Mouse (Mus musculus) midbrain, embryonic 15.5 days (tissue): Measurements from ENCODE around the gene Mtrf1l. TPM values are rescaled to one million over a fixed set of nuclear protein-coding genes. Genes with fewer than 3 reads are reported as not detected.
A peak's percentile ranks its signal among the peaks of the same experiment; 100 is the strongest.

ENCODE experiments used
- ATAC-seq: fragments of 200-750 bp; cut with Nextera tagmentation; replicated peaks from 2 replicates; pipeline ENCODE4 v1.8.0; 2017; ENCODE audit warnings: moderate TSS enrichment
- H3K27ac ChIP-seq: fragments of 300-500 bp; sonication (generic); 2 replicates; pipeline ENCODE4 v1.5.1; 2015; ENCODE audit warnings: mild to moderate bottlenecking, inconsistent platforms
- H3K27me3 ChIP-seq: fragments of 300-500 bp; sonication (generic); replicated peaks from 2 replicates; pipeline ENCODE4 v1.6.1; 2015; ENCODE audit warnings: inconsistent platforms
- H3K36me3 ChIP-seq: fragments of 300-500 bp; sonication (generic); replicated peaks from 2 replicates; pipeline ENCODE4 v1.6.1; 2015; ENCODE audit warnings: inconsistent platforms
- H3K4me1 ChIP-seq: fragments of 300-500 bp; sonication (generic); 2 replicates; pipeline ENCODE4 v1.6.1; 2015; ENCODE audit warnings: inconsistent platforms
- H3K4me2 ChIP-seq: fragments of 300-500 bp; sonication (generic); 2 replicates; pipeline ENCODE4 v1.6.1; 2015; ENCODE audit warnings: inconsistent platforms, mild to moderate bottlenecking, moderate library complexity
- H3K4me3 ChIP-seq: fragments of 300-500 bp; sonication (generic); 2 replicates; pipeline ENCODE4 v1.5.1; 2015; ENCODE audit warnings: mild to moderate bottlenecking, inconsistent platforms
- H3K9ac ChIP-seq: fragments of 300-500 bp; sonication (generic); 2 replicates; pipeline ENCODE4 v1.6.1; 2015; ENCODE audit warnings: mild to moderate bottlenecking, inconsistent platforms
- H3K9me3 ChIP-seq: fragments of 300-500 bp; sonication (generic); 2 replicates; pipeline ENCODE4 v1.6.1; 2016; ENCODE audit warnings: inconsistent platforms
- WGBS: fragments of 180-500 bp; shearing (Covaris S2); methylation state at CpG from one replicate; pipeline ENCODE4 v1.1.7; 2015; ENCODE audit warnings: mixed read lengths; 5-methylcytosine and 5-hydroxymethylcytosine counted together
- polyA plus RNA-seq: library from polyadenylated mRNA; unstranded; fragments of >200 nt; fragmentation: Nextera tagmentation; extraction: Ambion mirVana; gene quantifications from 2 replicates; pipeline ENCODE4 v1.2.1, GENCODE M21; 2015

Gene Mtrf1l
- polyA plus RNA-seq: 10.6 and 12.7 TPM in 2 replicates

GRCm38 (mm10) chr10:5823740-5824491 lies at the start of gene Mtrf1l:
Gene Mtrf1l (minus strand): TSS chr10:5823910.
- no peaks in the 10 kb centered on the region for H3K27me3 ChIP-seq
- no peaks in the 10 kb centered on the region for H3K36me3 ChIP-seq
- peak within 1 kb of the TSS; percentile 99 for H3K4me3 ChIP-seq
- peak within 1 kb of the TSS; percentile 85 for H3K9ac ChIP-seq
- peak within 1 kb of the TSS; percentile 75 for H3K4me2 ChIP-seq
- H3K9me3 ChIP-seq: no peaks in the 10 kb centered on the region
- peaks cover 28% of the 10 kb centered on the region for H3K4me1 ChIP-seq
- WGBS: under 1% methylated on average over 46 of the region's 47 CpGs
- ATAC-seq: peak; percentile 98
- H3K27ac ChIP-seq: peak within 1 kb of the TSS; percentile 87

GRCm38 (mm10) chr10:5871081-5871480 lies 47.4 kb upstream of the Mtrf1l start:
- Histone ChIP-seq H3K9me3 (no peaks in the 10 kb centered on the region), H3K4me3 (no peak overlapping the region), H3K27me3 (no peaks in the 10 kb centered on the region), H3K9ac (no peak overlapping the region), H3K4me1 (0 out of 2 replicates have a peak, but pooled peaks cover 8% of the 10 kb centered on the region), H3K4me2 (no peak overlapping the region), H3K36me3 (no peaks in the 10 kb centered on the region), H3K27ac (no peak overlapping the region)
- WGBS: 44% methylated on average over 4 of the region's 4 CpGs
- 0 out of 2 replicates have a peak, but pooled peaks have one; percentile 29 for ATAC-seq

DNA sequence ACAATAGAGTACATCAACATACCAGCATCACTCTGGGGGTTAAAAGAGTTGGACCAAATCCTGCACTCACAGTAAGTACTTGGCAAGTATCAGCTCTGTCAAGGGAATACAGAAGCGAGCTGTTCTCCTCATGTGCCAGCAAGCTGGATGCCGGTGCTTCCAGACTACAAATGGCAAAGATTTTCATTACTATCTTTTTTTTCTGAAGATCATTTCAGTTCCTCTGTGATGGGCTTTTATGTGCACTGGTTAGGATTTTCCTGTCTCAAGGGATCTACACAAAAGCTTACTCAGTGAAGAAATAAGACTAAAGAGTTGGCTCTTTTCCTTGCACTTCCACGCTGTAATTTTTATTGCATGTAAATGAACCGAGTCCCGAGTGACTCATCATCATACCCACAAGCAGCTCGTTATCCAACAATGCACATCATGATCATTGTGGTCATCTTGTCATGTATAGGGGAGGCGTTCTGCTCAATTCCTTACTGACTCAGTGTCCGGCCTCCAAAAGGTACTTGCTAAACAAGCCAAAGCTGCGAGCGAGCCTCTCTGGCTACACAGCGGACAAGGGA lies 44.4 kb upstream of the Mtrf1l start:
- H3K36me3 ChIP-seq: 0 out of 2 replicates have a peak, but pooled peaks cover 2% of the 10 kb centered on the region
- no peaks in the 10 kb centered on the region for H3K27me3 ChIP-seq
- H3K9ac ChIP-seq: no peak overlapping the region
- WGBS: 62% methylated on average over 11 of the region's 11 CpGs
- H3K4me3 ChIP-seq: no peak overlapping the region
- H3K4me2 ChIP-seq: no peak overlapping the region
- 0 out of 2 replicates have a peak, but pooled peaks cover 8% of the 10 kb centered on the region for H3K4me1 ChIP-seq
- ATAC-seq: peak; percentile 28; the same call in 1 of the 2 replicates
- H3K9me3 ChIP-seq: no peaks in the 10 kb centered on the region
- no peak overlapping the region for H3K27ac ChIP-seq

GRCm38 (mm10) chr10:5865996-5866395 lies 42.3 kb upstream of the Mtrf1l start:
- ATAC-seq: no peak
- Histone ChIP-seq H3K9ac (no peak overlapping the region), H3K4me1 (0 out of 2 replicates have a peak, but pooled peaks cover 4% of the 10 kb centered on the region), H3K9me3 (no peaks in the 10 kb centered on the region), H3K27ac (no peak overlapping the region), H3K4me3 (no peak overlapping the region), H3K36me3 (peaks cover 8% of the 10 kb centered on the region; the same call in 1 of the 2 replicates), H3K4me2 (no peak overlapping the region), H3K27me3 (no peaks in the 10 kb centered on the region)
- WGBS: 54% methylated on average over 2 of the region's 2 CpGs

- Histone ChIP-seq H3K27ac (no peak overlapping the region), H3K4me2 (no peak overlapping the region), H3K27me3 (no peaks in the 10 kb centered on the region), H3K9ac (no peak overlapping the region), H3K4me3 (no peak overlapping the region), H3K9me3 (no peaks in the 10 kb centered on the region), H3K36me3 (peaks cover 12% of the 10 kb centered on the region; the same call in 1 of the 2 replicates), H3K4me1 (no peaks in the 10 kb centered on the region)
- no peak for ATAC-seq
- WGBS: 98% methylated on average over 3 of the region's 3 CpGs
These were observed 39.0 kb upstream of the Mtrf1l start for GRCm38 (mm10) chr10:5862669-5863068.

DNA sequence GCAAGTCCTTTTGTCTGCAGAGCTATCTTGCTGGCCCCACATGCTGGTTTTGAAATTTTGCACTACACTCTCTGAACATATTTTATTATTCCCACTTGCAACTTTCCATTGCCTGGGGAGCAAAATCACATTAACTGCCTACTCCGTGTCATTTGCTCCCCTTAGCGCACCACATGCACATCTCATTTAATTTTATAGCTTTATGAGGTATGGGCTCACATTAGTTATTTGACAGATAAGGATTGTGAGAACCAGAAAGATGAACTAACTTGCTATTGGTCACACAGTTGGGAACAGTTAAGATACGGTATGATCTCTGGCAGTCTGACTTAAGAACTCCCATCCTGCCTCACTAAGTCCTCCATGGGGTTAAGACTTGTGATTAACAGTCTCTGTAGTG lies 37.1 kb upstream of the Mtrf1l start:
- 87% methylated on average over 3 of the region's 3 CpGs for WGBS

GRCm38 (mm10) chr10:5859729-5860128 lies 36.0 kb upstream of the Mtrf1l start:
- Histone ChIP-seq H3K4me1 (no peaks in the 10 kb centered on the region), H3K36me3 (peaks cover 12% of the 10 kb centered on the region; the same call in 1 of the 2 replicates), H3K27me3 (no peaks in the 10 kb centered on the region), H3K4me2 (no peak overlapping the region), H3K9me3 (no peaks in the 10 kb centered on the region), H3K9ac (no peak overlapping the region), H3K27ac (no peak overlapping the region), H3K4me3 (no peak overlapping the region)
- WGBS: 73% methylated on average over 4 of the region's 4 CpGs
- no peak for ATAC-seq

More for the DNA sequence above, 37.1 kb upstream of the Mtrf1l start:
- H3K4me1 ChIP-seq: no peaks in the 10 kb centered on the region
- peaks cover 12% of the 10 kb centered on the region; the same call in 1 of the 2 replicates for H3K36me3 ChIP-seq
- no peak overlapping the region for H3K4me2 ChIP-seq
- H3K27ac ChIP-seq: no peak overlapping the region
- H3K9ac ChIP-seq: no peak overlapping the region
- no peak; the same call in 1 of the 2 replicates for ATAC-seq
- no peaks in the 10 kb centered on the region for H3K27me3 ChIP-seq
- H3K4me3 ChIP-seq: no peak overlapping the region
- H3K9me3 ChIP-seq: no peaks in the 10 kb centered on the region

- no peaks in the 10 kb centered on the region for H3K27me3 ChIP-seq
- no peak overlapping the region for H3K4me2 ChIP-seq
- no peak overlapping the region for H3K4me3 ChIP-seq
- H3K4me1 ChIP-seq: no peaks in the 10 kb centered on the region
- H3K36me3 ChIP-seq: peaks cover 10% of the 10 kb centered on the region; the same call in 1 of the 2 replicates
- no peak for ATAC-seq
- no peaks in the 10 kb centered on the region for H3K9me3 ChIP-seq
- whole genome bisulfite sequencing: 66% methylated on average over 10 of the region's 10 CpGs
- no peak overlapping the region for H3K27ac ChIP-seq
- H3K9ac ChIP-seq: no peak overlapping the region
These were observed 34.4 kb upstream of the Mtrf1l start for GRCm38 (mm10) chr10:5857996-5858549.

DNA sequence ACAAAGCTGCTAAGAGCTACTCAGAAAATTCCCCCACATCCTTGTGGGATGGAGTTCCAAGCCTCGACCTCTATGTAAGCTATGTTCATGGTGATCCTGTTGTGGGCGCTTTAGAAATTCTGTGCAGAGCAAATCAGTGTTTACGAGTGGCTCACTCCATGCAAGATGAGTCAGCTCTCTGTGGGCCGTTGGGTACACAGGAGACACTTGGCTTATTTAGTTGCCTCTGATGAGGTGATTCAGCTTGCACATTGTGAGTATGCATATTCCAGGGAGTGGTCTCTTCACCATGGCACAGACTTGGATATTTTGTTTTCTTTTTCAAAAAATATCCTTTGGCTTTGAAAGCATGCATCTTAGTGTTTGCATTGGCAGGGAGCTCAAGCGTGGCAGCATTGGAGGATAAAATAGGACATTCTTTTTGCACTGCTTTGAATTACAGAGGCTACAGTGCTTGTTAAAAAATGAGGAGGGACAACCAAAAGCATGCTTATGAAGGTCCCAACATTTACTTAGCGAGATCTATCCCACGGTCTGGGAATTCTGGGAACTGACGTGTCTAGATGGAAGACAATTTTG lies 29.7 kb upstream of the Mtrf1l start:
- Histone ChIP-seq H3K4me3 (no peak overlapping the region), H3K27me3 (no peaks in the 10 kb centered on the region), H3K9me3 (no peaks in the 10 kb centered on the region), H3K9ac (no peak overlapping the region), H3K4me2 (no peak overlapping the region), H3K27ac (no peak overlapping the region), H3K4me1 (no peaks in the 10 kb centered on the region), H3K36me3 (no peaks in the 10 kb centered on the region)
- 86% methylated on average over 8 of the region's 8 CpGs for WGBS
- no peak for ATAC-seq

- Histone ChIP-seq H3K27ac (no peak overlapping the region), H3K27me3 (no peaks in the 10 kb centered on the region), H3K4me3 (no peak overlapping the region), H3K9me3 (no peaks in the 10 kb centered on the region), H3K4me1 (no peaks in the 10 kb centered on the region), H3K36me3 (no peaks in the 10 kb centered on the region), H3K4me2 (no peak overlapping the region), H3K9ac (no peak overlapping the region)
- no peak for ATAC-seq
- 31% methylated on average over 2 of the region's 2 CpGs for WGBS
These were observed 23.2 kb upstream of the Mtrf1l start for GRCm38 (mm10) chr10:5846939-5847338.

DNA sequence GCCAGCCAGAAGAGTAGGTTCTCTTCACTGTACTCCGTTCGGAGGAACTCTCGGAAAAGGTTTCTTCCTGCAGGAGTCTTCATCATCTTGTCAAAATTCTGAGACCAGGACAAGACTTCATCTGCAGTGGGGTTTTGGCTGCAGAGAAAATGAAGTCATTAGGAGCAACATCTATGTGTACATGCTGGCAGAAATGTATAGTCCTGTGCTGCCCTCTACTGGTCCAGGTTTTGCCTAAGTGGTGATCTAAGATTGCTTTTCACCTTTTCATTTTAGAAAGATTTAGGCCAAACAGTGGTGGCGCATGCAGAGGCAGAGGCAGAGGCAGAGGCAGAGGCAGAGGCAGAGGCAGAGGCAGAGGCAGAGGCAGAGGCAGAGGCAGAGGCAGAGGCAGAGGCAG lies 17.7 kb upstream of the Mtrf1l start:
- WGBS: 84% methylated on average over 4 of the region's 4 CpGs
- no peak overlapping the region for H3K4me3 ChIP-seq
- H3K9me3 ChIP-seq: no peaks in the 10 kb centered on the region
- no peak overlapping the region for H3K4me2 ChIP-seq
- H3K9ac ChIP-seq: no peak overlapping the region
- no peaks in the 10 kb centered on the region for H3K4me1 ChIP-seq
- H3K27ac ChIP-seq: no peak overlapping the region
- no peaks in the 10 kb centered on the region for H3K27me3 ChIP-seq
- ATAC-seq: no peak
- peaks cover 14% of the 10 kb centered on the region for H3K36me3 ChIP-seq

DNA sequence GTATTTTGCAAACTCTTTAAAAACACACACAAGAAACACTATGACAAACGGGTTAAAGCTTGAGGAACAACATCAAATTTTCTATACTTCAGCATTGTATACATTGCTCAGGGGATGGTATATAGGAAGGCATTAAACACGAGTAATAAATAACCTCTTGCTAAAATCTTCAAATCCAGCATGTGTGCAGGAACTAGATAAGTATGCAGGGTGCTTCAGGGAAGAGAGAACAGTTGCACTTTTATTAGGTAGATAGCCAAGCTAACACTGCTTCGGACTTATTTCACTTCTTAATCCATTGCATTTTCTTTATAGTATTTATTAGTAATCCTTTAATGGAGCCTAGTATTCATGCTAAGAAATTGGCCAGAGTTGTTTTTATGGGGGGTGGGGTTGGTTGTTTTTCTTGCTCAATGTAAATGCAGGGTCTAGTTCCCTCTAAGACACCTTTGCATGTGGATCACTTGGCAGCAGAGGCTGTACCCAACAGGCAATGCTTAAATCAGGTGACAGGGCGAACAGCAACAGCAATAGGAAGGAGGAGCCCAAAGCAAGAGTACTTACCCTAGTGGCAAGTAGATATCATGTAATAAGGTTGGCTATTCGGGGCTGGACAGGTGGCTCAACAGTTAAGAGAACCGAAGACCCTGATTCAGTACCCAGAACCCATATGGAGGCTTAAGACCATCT lies 2.8 kb upstream of the Mtrf1l start:
- no peak overlapping the region for H3K9ac ChIP-seq
- H3K27ac ChIP-seq: no peak overlapping the region
- no peak overlapping the region for H3K4me3 ChIP-seq
- no peak overlapping the region for H3K4me2 ChIP-seq
- H3K36me3 ChIP-seq: no peaks in the 10 kb centered on the region
- H3K4me1 ChIP-seq: peaks cover 25% of the 10 kb centered on the region
- no peak for ATAC-seq
- no peaks in the 10 kb centered on the region for H3K27me3 ChIP-seq
- no peaks in the 10 kb centered on the region for H3K9me3 ChIP-seq
- 74% methylated on average over 6 of the region's 6 CpGs for WGBS
